Mouse (Mus musculus) urinary bladder, postnatal 4 days (tissue): Measurements from ENCODE around the gene A730015C16Rik.

Experiments used
- DNase-seq, 2 experiments: peaks; one replicate each; pipeline ENCODE4 v3.0.0; 2021 to 2022; ENCODE audit warnings: low spot score in 2 of 2

A730015C16Rik gene

GRCm38 (mm10) chr4:108848505-108848848, at the start of gene A730015C16Rik:
TSS of gene A730015C16Rik (minus strand) at chr4:108848619.
- DNase-seq = peak in 1 of 2 experiments; percentile 18

- no peak for DNase-seq
Observed at GRCm38 (mm10) chr4:108890876-108891275, 42.5 kb upstream of the A730015C16Rik start.

GRCm38 (mm10) chr4:108887456-108887855, 39.0 kb upstream of the A730015C16Rik start:
- DNase-seq = no peak

GRCm38 (mm10) chr4:108883815-108884214, 35.4 kb upstream of the A730015C16Rik start:
- DNase-seq = no peak

- peak; percentile 54 to 66 for DNase-seq
Observed at GRCm38 (mm10) chr4:108878963-108879822, 30.8 kb upstream of the A730015C16Rik start, which contains the start of gene Rab3b. TSS of gene Rab3b (plus strand) at chr4:108879063.

- DNase-seq = no peak
Observed at GRCm38 (mm10) chr4:108877901-108878300, 29.5 kb upstream of the A730015C16Rik start.

- DNase-seq = no peak
Observed at GRCm38 (mm10) chr4:108873746-108874145, 25.3 kb upstream of the A730015C16Rik start.

GRCm38 (mm10) chr4:108869730-108870374, 21.4 kb upstream of the A730015C16Rik start:
- DNase-seq = peak; percentile 49 to 72

GRCm38 (mm10) chr4:108866806-108867205, 18.4 kb upstream of the A730015C16Rik start:
- no peak for DNase-seq

GRCm38 (mm10) chr4:108847715-108848504, 509 bp downstream of the A730015C16Rik start, which contains the start of gene Kti12:
TSS of gene Kti12 (plus strand) at chr4:108847785.
- DNase-seq = peak; percentile 74 to 75

GRCm38 (mm10) chr4:108845824-108846569, 2.4 kb downstream of the A730015C16Rik start:
- DNase-seq = no peak

GRCm38 (mm10) chr4:108843336-108843735, 5.1 kb downstream of the A730015C16Rik start:
- no peak for DNase-seq

GRCm38 (mm10) chr4:108841920-108842578, 6.4 kb downstream of the A730015C16Rik start:
- no peak for DNase-seq

GRCm38 (mm10) chr4:108838031-108838430, 10.4 kb downstream of the A730015C16Rik start:
- no peak for DNase-seq

GRCm38 (mm10) chr4:108835496-108835895, 12.9 kb downstream of the A730015C16Rik start:
- no peak for DNase-seq

- no peak for DNase-seq
Observed at GRCm38 (mm10) chr4:108834971-108835311, 13.5 kb downstream of the A730015C16Rik start.

GRCm38 (mm10) chr4:108834115-108834970, 14.1 kb downstream of the A730015C16Rik start, which contains the start of gene Txndc12:
TSS of gene Txndc12 (plus strand) at chr4:108834601.
- DNase-seq = peak; percentile 76 to 77

- DNase-seq = no peak
Observed at GRCm38 (mm10) chr4:108833828-108834114, 14.6 kb downstream of the A730015C16Rik start.

GRCm38 (mm10) chr4:108832916-108833827, 15.2 kb downstream of the A730015C16Rik start, which contains the start of gene Btf3l4:
TSS of gene Btf3l4 (minus strand) at chr4:108833614.
- DNase-seq = peak; percentile 87 to 90
